18 mouse cellular contexts compared by ENCODE assay signal in the genomic region with DNA sequence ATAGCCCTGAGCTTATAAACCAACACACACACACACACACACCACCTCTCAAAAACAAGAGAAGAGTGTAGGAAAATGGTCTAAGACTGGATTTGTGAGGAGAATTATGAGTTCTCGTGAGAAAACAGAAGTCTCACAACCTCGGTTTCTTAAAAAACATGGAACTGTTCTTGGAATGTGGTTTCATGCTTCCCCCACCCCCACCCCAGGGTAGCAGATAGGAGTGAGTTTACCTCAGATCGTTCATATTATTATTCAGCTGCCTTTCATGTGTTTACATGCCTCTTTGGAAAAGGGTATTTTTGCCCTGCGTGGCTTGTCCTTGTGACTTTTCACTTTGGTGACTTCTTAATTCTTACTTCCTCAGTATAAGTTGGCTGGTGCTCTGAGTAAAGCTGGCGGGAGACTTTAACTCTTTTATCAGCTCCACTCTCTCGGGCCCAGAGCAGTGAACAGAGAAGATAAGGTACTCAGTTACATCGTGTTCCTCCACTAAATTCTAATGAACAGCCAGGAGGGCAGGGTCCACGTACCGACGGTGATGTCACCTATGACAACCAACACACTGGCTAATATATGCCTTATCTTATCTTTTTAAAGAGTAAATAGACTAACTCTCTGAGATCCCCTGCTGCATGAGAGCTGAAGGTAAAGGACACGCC.
A peak's percentile ranks its signal among the peaks of the same experiment; 100 is the strongest.
DNase-seq lines count a peak whose midpoint lies in the region; ATAC-seq lines count a peak whose summit lies in the region.
"Had no signal": no experiment of that assay in that cellular context is flagged by ENCODE, and none has a peak within 500 bp of the region (broad histone marks: within the 10 kb centered on the region; RNA-seq: fewer than 3 reads in every experiment).

No protein-coding gene starts in this region.

- H3K9ac ChIP-seq in heart, embryonic 12.5 days = no peak overlapping the region
- H3K9ac ChIP-seq in liver, embryonic 13.5 days = peak overlapping the region; percentile 27; the same call in 1 of the 2 replicates
- no peak overlapping the region for H3K9ac ChIP-seq in stomach, embryonic 14.5 days (replicated peaks; ENCODE audit: low read depth, low read length)
- H3K9ac ChIP-seq: hindbrain, embryonic 13.5 days; limb, embryonic 13.5 days; midbrain, embryonic 15.5 days had no signal

- DNase-seq in heart, adult 11 months = no peak
- peak; percentile 54 for DNase-seq in liver, embryonic 13.5 days
- DNase-seq in forebrain, embryonic 10.5 days (ENCODE audit: extremely low spot score, low spot score) = no peak
- no peak for DNase-seq in gastrocnemius, postnatal 25 days
- no peak for DNase-seq in MN1 (ENCODE audit: low spot score)
- DNase-seq: cerebellum, adult 2 months; gastrocnemius, postnatal 10 days; kidney, adult 11 months; kidney, postnatal 14 days; right cerebral cortex, postnatal 4 days; thymus, postnatal 25 days had no signal

- peak overlapping the region; percentile 18; the same call in 1 of the 2 replicates for H3K4me2 ChIP-seq in heart, embryonic 12.5 days
- peak overlapping the region; percentile 42 for H3K4me2 ChIP-seq in liver, embryonic 13.5 days
- H3K4me2 ChIP-seq in stomach, embryonic 14.5 days (replicated peaks; ENCODE audit: low read depth, low read length) = no peak overlapping the region
- H3K4me2 ChIP-seq: hindbrain, embryonic 13.5 days; limb, embryonic 13.5 days; midbrain, embryonic 15.5 days had no signal

- ATAC-seq in heart, embryonic 12.5 days (ENCODE audit: insufficient number of reproducible peaks, low FRiP score) = peak; percentile 49; the same call in 1 of the 2 replicates
- ATAC-seq in common myeloid progenitor, adult 5-6 weeks (replicated peaks; ENCODE audit: low read depth, poor library complexity, severe bottlenecking) = peak; percentile 55
- peak; percentile 93 for ATAC-seq in liver, embryonic 13.5 days (ENCODE audit: low read depth)
- ATAC-seq in stomach, embryonic 14.5 days (ENCODE audit: insufficient number of reproducible peaks, insufficient read depth, low FRiP score, low read depth) = peak; percentile 91
- ATAC-seq: lung, postnatal 0 days; midbrain, embryonic 15.5 days had no signal

- no peaks in the 10 kb centered on the region for H3K36me3 ChIP-seq in heart, embryonic 12.5 days
- no peaks in the 10 kb centered on the region for H3K36me3 ChIP-seq in liver, embryonic 13.5 days
- no peaks in the 10 kb centered on the region for H3K36me3 ChIP-seq in stomach, embryonic 14.5 days (ENCODE audit: control insufficient read depth, insufficient read depth, low read length)
- no peaks in the 10 kb centered on the region for H3K36me3 ChIP-seq in forebrain, embryonic 10.5 days (replicated peaks)
- H3K36me3 ChIP-seq: hindbrain, embryonic 13.5 days; limb, embryonic 13.5 days; midbrain, embryonic 15.5 days had no signal

- no peak overlapping the region for H3K4me3 ChIP-seq in heart, embryonic 12.5 days
- H3K4me3 ChIP-seq in liver, embryonic 13.5 days (replicated peaks) = no peak overlapping the region
- no peak overlapping the region for H3K4me3 ChIP-seq in stomach, embryonic 14.5 days (ENCODE audit: low read depth, low read length)
- H3K4me3 ChIP-seq in forebrain, embryonic 10.5 days = no peak overlapping the region
- H3K4me3 ChIP-seq: hindbrain, embryonic 13.5 days; limb, embryonic 13.5 days; midbrain, embryonic 15.5 days had no signal

- 12% methylated on average over 11 of the region's 11 CpGs for WGBS in heart, embryonic 12.5 days
- 5% methylated on average over 11 of the region's 11 CpGs for WGBS in liver, embryonic 13.5 days (ENCODE audit: insufficient replicate concordance)
- WGBS in stomach, embryonic 14.5 days = 29% methylated on average over 11 of the region's 11 CpGs
- 88% methylated on average over 11 of the region's 11 CpGs for WGBS in forebrain, embryonic 10.5 days

- H3K27ac ChIP-seq in heart, embryonic 12.5 days (ENCODE audit: poor library complexity, severe bottlenecking) = no peak overlapping the region
- peak overlapping the region; percentile 72 for H3K27ac ChIP-seq in liver, embryonic 13.5 days
- 0 out of 2 replicates have a peak overlapping the region, but pooled peaks have one; percentile 6 for H3K27ac ChIP-seq in stomach, embryonic 14.5 days (ENCODE audit: low read length)
- no peak overlapping the region for H3K27ac ChIP-seq in forebrain, embryonic 10.5 days
- H3K27ac ChIP-seq: hindbrain, embryonic 13.5 days; limb, embryonic 13.5 days; midbrain, embryonic 15.5 days had no signal

- no peaks in the 10 kb centered on the region for H3K27me3 ChIP-seq in heart, embryonic 12.5 days (replicated peaks)
- no peaks in the 10 kb centered on the region for H3K27me3 ChIP-seq in liver, embryonic 13.5 days
- H3K27me3 ChIP-seq in stomach, embryonic 14.5 days (ENCODE audit: control insufficient read depth, insufficient read depth, low read length) = no peaks in the 10 kb centered on the region
- 0 out of 2 replicates have a peak, but pooled peaks cover 1% of the 10 kb centered on the region for H3K27me3 ChIP-seq in forebrain, embryonic 10.5 days (ENCODE audit: poor library complexity, severe bottlenecking)
- H3K27me3 ChIP-seq: hindbrain, embryonic 13.5 days; limb, embryonic 13.5 days; midbrain, embryonic 15.5 days had no signal

- no peaks in the 10 kb centered on the region for H3K9me3 ChIP-seq in heart, embryonic 12.5 days (replicated peaks)
- H3K9me3 ChIP-seq in liver, embryonic 13.5 days (replicated peaks) = no peaks in the 10 kb centered on the region
- no peaks in the 10 kb centered on the region for H3K9me3 ChIP-seq in stomach, embryonic 14.5 days (ENCODE audit: control insufficient read depth, low read depth, low read length)
- no peaks in the 10 kb centered on the region for H3K9me3 ChIP-seq in forebrain, embryonic 10.5 days
- H3K9me3 ChIP-seq: hindbrain, embryonic 13.5 days; limb, embryonic 13.5 days; midbrain, embryonic 15.5 days had no signal

- peaks cover 40% of the 10 kb centered on the region for H3K4me1 ChIP-seq in heart, embryonic 12.5 days (replicated peaks)
- H3K4me1 ChIP-seq in liver, embryonic 13.5 days (replicated peaks) = peaks cover 47% of the 10 kb centered on the region
- no peaks in the 10 kb centered on the region for H3K4me1 ChIP-seq in stomach, embryonic 14.5 days (ENCODE audit: control insufficient read depth, insufficient read depth, low read length)
- H3K4me1 ChIP-seq in forebrain, embryonic 10.5 days = peaks cover 16% of the 10 kb centered on the region

Comparison
In these comparisons a context has a peak if more than half of its experiments do, and no peak if none do; other contexts are left out.
1. H3K27ac ChIP-seq: peak in liver, embryonic 13.5 days (single experiment) and stomach, embryonic 14.5 days (single experiment); none in heart, embryonic 12.5 days (single experiment) and forebrain, embryonic 10.5 days (single experiment).
2. Peak in every context shown above with its lines, with median percentiles within 50 percentile points of each other: ATAC-seq.